Mouse (Mus musculus): ENCODE measurements around the gene Timm22.

Gene Timm22

GRCm38 (mm10) chr11:76465879-76466278 is 59.1 kb downstream of the Timm22 start:
- Histone ChIP-seq H3K27me3 (ENCODE audit: control insufficient read depth, insufficient read depth, low read length, poor library complexity, severe bottlenecking) (no peaks in the 10 kb centered on the region), H3K36me3 (ENCODE audit: control insufficient read depth, insufficient read depth, low read length, poor library complexity, severe bottlenecking) (0 out of 2 replicates have a peak, but pooled peaks cover 2% of the 10 kb centered on the region)
- DNase-seq (ENCODE audit: low read depth, low spot score): no peak

All from splenic B cell, adult 2 months (primary cell).